Mouse (Mus musculus) liver, adult 2 months (tissue): Measurements from ENCODE around the gene Iqcf3.

Experiments
- CTCF ChIP-seq: fragments of 200-500 bp; IDR thresholded peaks from 2 replicates; pipeline ENCODE4 v1.5.1; 2011; ENCODE audit warnings: low read depth, low read length, control low read depth
- POLR2A ChIP-seq: fragments of 200-500 bp; IDR thresholded peaks from 2 replicates; pipeline ENCODE4 v1.6.1; 2011; ENCODE audit warnings: low read length, control low read depth; ENCODE audit not compliant: insufficient read depth; ENCODE audit errors: extremely low read depth

DNA sequence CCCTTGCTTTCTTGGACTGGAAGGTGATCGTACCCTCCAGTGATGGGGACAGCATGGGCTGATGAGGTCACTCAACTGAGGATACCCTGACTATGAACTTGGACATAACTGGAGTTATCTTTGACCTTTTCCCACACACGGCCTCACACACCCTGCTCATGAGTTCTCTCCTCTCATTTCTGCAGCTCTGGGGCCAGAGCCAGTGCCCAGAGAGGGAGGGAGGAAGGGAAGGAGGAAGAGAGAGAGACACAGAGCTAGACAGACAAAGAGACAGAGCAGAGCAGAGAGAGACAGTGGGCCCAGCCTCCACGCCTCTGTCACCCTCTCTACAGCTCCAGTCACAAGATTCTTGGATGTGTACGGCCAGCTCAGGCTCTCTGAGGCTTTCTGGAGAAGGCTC is 89.1 kb downstream of the Iqcf3 start:
- TF ChIP-seq CTCF (no peak), POLR2A (no peak)
